Mouse (Mus musculus) c-Kit-positive CD71-negative TER-119-negative erythroid progenitor cells, embryonic 14.5 days (primary cell): ENCODE measurements at regions not wholly inside any gene's neighbourhood (a gene's known extent, or its start where the extent isn't known, plus 50 kb on each side); places are given as distances from the start of the nearest gene placed in this dataset.

Experiments used
- DNase-seq: peaks from one replicate; pipeline ENCODE4 v3.0.0-alpha.2; 2013; ENCODE audit warnings: low read depth

- DNase-seq, result no peak
Observed at GRCm38 (mm10) chr1:78050231-78050630, 146.7 kb downstream of the Pax3 start.

GRCm38 (mm10) chr1:78032336-78032735 lies 164.6 kb downstream of the Pax3 start:
- no peak for DNase-seq

GRCm38 (mm10) chr1:78021766-78022165 lies 175.2 kb downstream of the Pax3 start:
- no peak for DNase-seq

- DNase-seq, result no peak
Observed at GRCm38 (mm10) chr1:78021014-78021413, 175.9 kb downstream of the Pax3 start.

- no peak for DNase-seq
Observed at GRCm38 (mm10) chr1:78017949-78018617, 178.9 kb downstream of the Pax3 start.

GRCm38 (mm10) chr1:78016541-78017267 lies 180.2 kb downstream of the Pax3 start:
- DNase-seq, result no peak

- DNase-seq, result no peak
Observed at GRCm38 (mm10) chr1:78015999-78016398, 180.9 kb downstream of the Pax3 start.

GRCm38 (mm10) chr1:78013396-78013795 lies 183.5 kb downstream of the Pax3 start:
- DNase-seq, result no peak

GRCm38 (mm10) chr1:78008811-78009410 lies 188.0 kb downstream of the Pax3 start:
- peak; percentile 9 for DNase-seq

GRCm38 (mm10) chr1:78004376-78004775 lies 192.6 kb downstream of the Pax3 start:
- no peak for DNase-seq

GRCm38 (mm10) chr1:77998727-77999126 lies 198.2 kb downstream of the Pax3 start:
- no peak for DNase-seq

- DNase-seq, result no peak
Observed at GRCm38 (mm10) chr1:77981528-77981927, 215.4 kb downstream of the Pax3 start.

GRCm38 (mm10) chr1:77978696-77979095 lies 218.2 kb downstream of the Pax3 start:
- peak; percentile 32 for DNase-seq

GRCm38 (mm10) chr1:77975941-77976340 lies 221.0 kb downstream of the Pax3 start:
- no peak for DNase-seq

- peak; percentile 8 for DNase-seq
Observed at GRCm38 (mm10) chr1:77972301-77972717, 224.6 kb downstream of the Pax3 start.

- no peak for DNase-seq
Observed at GRCm38 (mm10) chr1:77964656-77965335, 232.1 kb downstream of the Pax3 start.

GRCm38 (mm10) chr1:77959309-77959708 lies 237.6 kb downstream of the Pax3 start:
- no peak for DNase-seq

GRCm38 (mm10) chr1:77957156-77957767 lies 239.7 kb downstream of the Pax3 start:
- DNase-seq, result no peak

- DNase-seq, result no peak
Observed at GRCm38 (mm10) chr1:77947894-77948293, 249.0 kb downstream of the Pax3 start.

- DNase-seq, result no peak
Observed at GRCm38 (mm10) chr1:77944327-77944645, 252.6 kb downstream of the Pax3 start.

- no peak for DNase-seq
Observed at GRCm38 (mm10) chr1:77943633-77944326, 253.2 kb downstream of the Pax3 start.

GRCm38 (mm10) chr1:77943101-77943500 lies 253.8 kb downstream of the Pax3 start:
- peak; percentile 29 for DNase-seq
